Mouse (Mus musculus) CH12.LX (cell line): ENCODE measurements around the gene 1700125H20Rik. TPM values are rescaled to one million over a fixed set of nuclear protein-coding genes. Genes with fewer than 3 reads are reported as not detected.

Experiments
- DNase-seq: peaks from one replicate; pipeline ENCODE4 v3.0.0-alpha.2; 2013; ENCODE audit errors: extremely low read depth
- H3K27ac ChIP-seq: 2 replicates; pipeline ENCODE4 v1.5.1; 2012; ENCODE audit warnings: low read depth, mild to moderate bottlenecking, control low read depth, moderate library complexity; ENCODE audit not compliant: insufficient read depth
- H3K27me3 ChIP-seq: replicated peaks from 2 replicates; pipeline ENCODE3; 2012; ENCODE audit warnings: inconsistent platforms
- H3K36me3 ChIP-seq, 2 experiments: replicated peaks in 1 of 2; 2 replicates each; pipeline versions ENCODE3 to v1.6.1; 2012; ENCODE audit warnings: inconsistent platforms in 1 of 2, low read length in 1 of 2, mild to moderate bottlenecking in 1 of 2, mixed read lengths in 1 of 2, moderate library complexity in 1 of 2; ENCODE audit not compliant: control insufficient read depth in 1 of 2, insufficient read depth in 1 of 2
- H3K4me1 ChIP-seq, 2 experiments: 2 replicates each; pipeline ENCODE4 v1.6.1; 2012; ENCODE audit warnings: inconsistent platforms in 1 of 2, moderate library complexity in 1 of 2; ENCODE audit not compliant: insufficient read depth in 2 of 2, control insufficient read depth in 1 of 2
- H3K4me2 ChIP-seq: 2 replicates; pipeline ENCODE4 v1.6.1; 2012; ENCODE audit warnings: low read depth, mild to moderate bottlenecking, control low read depth; ENCODE audit not compliant: poor library complexity, insufficient read depth, severe bottlenecking
- H3K4me3 ChIP-seq, 3 experiments: fragments of 150-350 bp in 1 of 3; sonication (generic) in 1 of 3; replicated peaks in 1 of 3; 2 replicates each; pipeline versions ENCODE3 to v1.5.1; 2011 to 2012; ENCODE audit warnings: low read depth in 2 of 3, low read length in 2 of 3, mild to moderate bottlenecking in 2 of 3, moderate library complexity in 2 of 3, control low read depth in 1 of 3, improper control_type of control experiment in 1 of 3, inconsistent platforms in 1 of 3, mixed read lengths in 1 of 3; ENCODE audit not compliant: poor library complexity in 1 of 3
- H3K79me2 ChIP-seq: replicated peaks from 2 replicates; pipeline ENCODE4 v1.6.1; 2012; ENCODE audit warnings: mild to moderate bottlenecking, moderate library complexity; ENCODE audit not compliant: control insufficient read depth, poor library complexity, insufficient read depth, severe bottlenecking; ENCODE audit errors: extremely low read depth
- H3K9ac ChIP-seq: 2 replicates; pipeline ENCODE4 v1.6.1; 2012; ENCODE audit warnings: low read depth, mild to moderate bottlenecking, control low read depth, moderate library complexity; ENCODE audit not compliant: insufficient read depth
- H3K9me3 ChIP-seq: replicated peaks from 2 replicates; pipeline ENCODE3; 2012; ENCODE audit warnings: low read length, inconsistent platforms, mixed read lengths
- CHD2 ChIP-seq: IDR thresholded peaks from 2 replicates; pipeline ENCODE4 v1.6.1; 2011; ENCODE audit warnings: low read length, improper control_type of control experiment
- CTCF ChIP-seq, 2 experiments: IDR thresholded peaks in 1 of 2; conservative IDR thresholded peaks in 1 of 2; 2 replicates each; pipeline ENCODE4 v1.5.1; 2011 to 2012; ENCODE audit warnings: low read depth in 2 of 2, low read length in 2 of 2, improper control_type of control experiment in 1 of 2, inconsistent platforms in 1 of 2, mild to moderate bottlenecking in 1 of 2, moderate library complexity in 1 of 2
- E2F4 ChIP-seq: IDR thresholded peaks from 2 replicates; pipeline ENCODE4 v1.6.1; 2011; ENCODE audit warnings: low read depth, low read length, improper control_type of control experiment; ENCODE audit not compliant: insufficient replicate concordance
- ETS1 ChIP-seq: conservative IDR thresholded peaks from 2 replicates; pipeline ENCODE4 v1.6.1; 2012; ENCODE audit warnings: low read depth, mild to moderate bottlenecking, inconsistent platforms, low read length, improper control_type of control experiment, moderate library complexity
- IRF4 ChIP-seq: IDR thresholded peaks from 2 replicates; pipeline ENCODE4 v1.6.1; 2014; ENCODE audit warnings: low read depth, mild to moderate bottlenecking, inconsistent platforms, low read length, improper control_type of control experiment
- KAT2A ChIP-seq: IDR thresholded peaks from 2 replicates; pipeline ENCODE4 v1.6.1; 2012; ENCODE audit warnings: low read length, improper control_type of control experiment, inconsistent platforms; ENCODE audit not compliant: insufficient replicate concordance
- MAX ChIP-seq: IDR thresholded peaks from 2 replicates; pipeline ENCODE4 v1.6.1; 2011; ENCODE audit warnings: low read length, improper control_type of control experiment
- MAZ ChIP-seq: IDR thresholded peaks from 2 replicates; pipeline ENCODE4 v1.6.1; 2012; ENCODE audit warnings: low read depth, mild to moderate bottlenecking, inconsistent platforms, low read length, improper control_type of control experiment, moderate library complexity
- MEF2A ChIP-seq: IDR thresholded peaks from 2 replicates; pipeline ENCODE4 v1.6.1; 2014; ENCODE audit warnings: low read depth, mild to moderate bottlenecking, inconsistent platforms, low read length, improper control_type of control experiment, borderline replicate concordance
- NELFE ChIP-seq: IDR thresholded peaks from 2 replicates; pipeline ENCODE4 v1.6.1; 2011; ENCODE audit warnings: low read depth, low read length, improper control_type of control experiment
- POLR2AphosphoS2 ChIP-seq: IDR thresholded peaks from 2 replicates; pipeline ENCODE4 v1.6.1; 2011; ENCODE audit warnings: low read depth, low read length, improper control_type of control experiment
- SIN3A ChIP-seq: IDR thresholded peaks from 2 replicates; pipeline ENCODE4 v1.6.1; 2012; ENCODE audit warnings: low read length, improper control_type of control experiment, inconsistent platforms
- TCF12 ChIP-seq: IDR thresholded peaks from 2 replicates; pipeline ENCODE4 v1.6.1; 2014; ENCODE audit warnings: low read depth, mild to moderate bottlenecking, inconsistent platforms, low read length, improper control_type of control experiment
- UBTF ChIP-seq: IDR thresholded peaks from 2 replicates; pipeline ENCODE4 v1.6.1; 2012; ENCODE audit warnings: low read depth, mild to moderate bottlenecking, inconsistent platforms, low read length, improper control_type of control experiment, moderate library complexity
- USF1 ChIP-seq: IDR thresholded peaks from 2 replicates; pipeline ENCODE4 v1.6.1; 2014; ENCODE audit warnings: low read depth, mild to moderate bottlenecking, inconsistent platforms, low read length, improper control_type of control experiment
- USF2 ChIP-seq: conservative IDR thresholded peaks from 2 replicates; pipeline ENCODE4 v1.6.1; 2011; ENCODE audit warnings: low read depth, low read length, improper control_type of control experiment
- ZMIZ1 ChIP-seq: IDR thresholded peaks from 2 replicates; pipeline ENCODE4 v1.6.1; 2012; ENCODE audit warnings: low read depth, mild to moderate bottlenecking, inconsistent platforms, low read length, improper control_type of control experiment
- dilution Hi-C: fragments of 300-500 bp; cut with MboI; formaldehyde crosslinking; loops from 2 replicates; pipeline ENCODE4 v1.14.3; 2020; ENCODE audit warnings: low sequenced_read_pairs; ENCODE audit not compliant: extremely low pct_unique_long_range_greater_than_20kb, extremely low pct_ligation_motif_present
- in situ Hi-C: fragments of 300-500 bp; cut with MboI; formaldehyde crosslinking; loops from 3 replicates; pipeline ENCODE4 v1.14.3; 2019; ENCODE audit warnings: low sequenced_read_pairs, low pct_ligation_motif_present, low pct_unique_long_range_greater_than_20kb, mixed read lengths
- polyA plus RNA-seq: library from polyadenylated mRNA; unstranded; fragments of >175 nt; gene quantifications from 2 replicates; pipeline ENCODE4 v1.2.1, GENCODE M21; 2012; ENCODE audit warnings: low read depth; ENCODE audit not compliant: insufficient read length
- total RNA-seq, 2 experiments: library from RNA; depleted of rRNA; stranded (reverse); fragments of 300-350 nt in 1 of 2; fragments of >200 nt in 1 of 2; gene quantifications; 2 replicates each; pipeline ENCODE4 v1.2.3; 2012 to 2014

1700125H20Rik gene
- total and polyA plus RNA-seq, 3 experiments: 0.17 TPM; not detected in 2

GRCm38 (mm10) chr11:85214679-85215078 lies 44.5 kb downstream of the 1700125H20Rik start:
- dilution Hi-C loops (no loop called here), in situ Hi-C loops (no loop called here)
- Histone ChIP-seq H3K36me3 (peaks cover 38 to 73% of the 10 kb centered on the region in 2 experiments), H3K4me3 (no peak overlapping the region), H3K27me3 (no peaks in the 10 kb centered on the region), H3K9me3 (no peaks in the 10 kb centered on the region), H3K4me2 (no peak overlapping the region), H3K27ac (no peak overlapping the region), H3K79me2 (peaks cover 19% of the 10 kb centered on the region), H3K4me1 (peaks cover 4 to 24% of the 10 kb centered on the region in 2 experiments; a peak in 3 of 4 replicates), H3K9ac (no peak overlapping the region)
- DNase-seq: peak; percentile 26
- TF ChIP-seq CHD2 (no peak), UBTF (no peak)

GRCm38 (mm10) chr11:85219014-85219413 lies 48.8 kb downstream of the 1700125H20Rik start:
- Histone ChIP-seq H3K4me2 (no peak overlapping the region), H3K9me3 (no peaks in the 10 kb centered on the region), H3K9ac (no peak overlapping the region), H3K36me3 (peaks cover 15 to 59% of the 10 kb centered on the region in 2 experiments), H3K79me2 (peaks cover 53% of the 10 kb centered on the region), H3K4me1 (peaks cover 4 to 32% of the 10 kb centered on the region in 2 experiments; a peak in 3 of 4 replicates), H3K27ac (no peak overlapping the region), H3K27me3 (no peaks in the 10 kb centered on the region), H3K4me3 (no peak overlapping the region)
- dilution Hi-C loops: no loop called here
- DNase-seq: no peak
- in situ Hi-C loops: no loop called here
- TF ChIP-seq SIN3A: no peak
- no peak for TF ChIP-seq MEF2A
- TF ChIP-seq USF1: no peak
- TF ChIP-seq MAX: no peak
- TF ChIP-seq ZMIZ1: no peak
- no peak for TF ChIP-seq POLR2AphosphoS2
- no peak for TF ChIP-seq CTCF (conservative IDR thresholded peaks at IDR 0.05 in 1 of 2, IDR thresholded peaks at IDR 0.05 in 1 of 2; ENCODE audit: low read depth in 2 of 2, low read length in 2 of 2)
- no peak for TF ChIP-seq TCF12
- TF ChIP-seq MAZ: no peak
- no peak for TF ChIP-seq KAT2A
- TF ChIP-seq ETS1: no peak
- TF ChIP-seq E2F4: no peak
- TF ChIP-seq NELFE: no peak
- TF ChIP-seq USF2: no peak
- TF ChIP-seq UBTF: no peak
- no peak for TF ChIP-seq IRF4
